Mouse (Mus musculus): ENCODE data around the gene Olfr1358. TPM values are rescaled to one million over a fixed set of nuclear protein-coding genes. Genes with fewer than 3 reads are reported as not detected.
"Not testable (repeated sequence)": the region's sequence is repeated elsewhere in the genome, so short reads cannot be mapped to it uniquely, and the experiment has no call there.

Olfr1358 gene
- total RNA-seq (2014; fragmentation: Nextera tagmentation) (not detected in 2 replicates), total RNA-seq (2017) (not detected in 2 replicates)

DNA sequence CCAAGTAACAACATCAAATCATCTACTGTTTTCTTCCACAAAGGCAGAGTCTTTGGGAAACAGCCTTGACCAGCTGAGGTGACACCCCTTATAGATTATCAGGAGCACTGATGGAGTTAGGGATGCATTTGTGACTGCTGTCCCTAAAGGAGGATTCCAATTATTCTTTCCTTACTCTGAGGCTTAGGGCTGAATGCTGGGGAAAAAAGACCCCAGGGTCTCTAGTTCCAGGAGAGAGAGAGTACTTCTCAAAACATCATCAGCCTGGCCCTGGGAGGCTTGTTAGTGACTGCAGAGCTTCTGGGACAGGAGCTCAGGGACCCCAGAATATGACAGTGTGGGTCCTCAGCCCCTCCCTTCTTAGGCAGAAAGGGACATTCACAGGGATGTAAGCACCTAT is at the start of gene Olfr1358:
Olfr1358 (plus strand) TSS at position 301 of the 400 bp plus-strand sequence.
- ATAC-seq (replicated peaks; ENCODE audit: low FRiP score, low TSS enrichment, poor library complexity, severe bottlenecking): no peak

DNA sequence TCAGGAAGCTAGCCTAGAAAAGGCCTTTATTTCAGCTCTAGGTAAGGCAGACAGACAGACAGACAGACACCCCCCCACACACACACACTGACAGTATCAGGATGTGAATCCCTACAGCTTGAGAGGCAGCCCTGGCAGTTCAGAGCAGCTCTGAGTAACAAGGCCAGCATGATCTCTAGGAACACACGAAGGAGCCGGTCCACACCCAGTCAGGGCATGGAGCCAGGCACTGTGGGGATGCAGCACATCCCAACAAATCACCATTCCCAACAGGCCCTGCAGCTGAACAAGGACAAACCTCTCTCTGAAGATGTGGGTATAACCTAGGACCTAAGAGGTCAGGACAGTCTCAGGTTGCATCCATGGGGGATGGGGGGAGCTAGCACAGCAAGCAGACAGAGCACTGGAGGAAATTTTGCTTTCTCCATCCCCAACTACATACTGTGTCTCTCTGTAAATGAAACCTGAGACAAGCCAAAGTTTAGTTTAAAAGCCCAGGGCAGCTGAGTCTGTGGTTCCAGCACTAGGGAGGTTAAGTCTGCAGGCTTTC is 49.4 kb upstream of the Olfr1358 start:
- no peak for ATAC-seq (replicated peaks; ENCODE audit: low FRiP score, low TSS enrichment, poor library complexity, severe bottlenecking)

DNA sequence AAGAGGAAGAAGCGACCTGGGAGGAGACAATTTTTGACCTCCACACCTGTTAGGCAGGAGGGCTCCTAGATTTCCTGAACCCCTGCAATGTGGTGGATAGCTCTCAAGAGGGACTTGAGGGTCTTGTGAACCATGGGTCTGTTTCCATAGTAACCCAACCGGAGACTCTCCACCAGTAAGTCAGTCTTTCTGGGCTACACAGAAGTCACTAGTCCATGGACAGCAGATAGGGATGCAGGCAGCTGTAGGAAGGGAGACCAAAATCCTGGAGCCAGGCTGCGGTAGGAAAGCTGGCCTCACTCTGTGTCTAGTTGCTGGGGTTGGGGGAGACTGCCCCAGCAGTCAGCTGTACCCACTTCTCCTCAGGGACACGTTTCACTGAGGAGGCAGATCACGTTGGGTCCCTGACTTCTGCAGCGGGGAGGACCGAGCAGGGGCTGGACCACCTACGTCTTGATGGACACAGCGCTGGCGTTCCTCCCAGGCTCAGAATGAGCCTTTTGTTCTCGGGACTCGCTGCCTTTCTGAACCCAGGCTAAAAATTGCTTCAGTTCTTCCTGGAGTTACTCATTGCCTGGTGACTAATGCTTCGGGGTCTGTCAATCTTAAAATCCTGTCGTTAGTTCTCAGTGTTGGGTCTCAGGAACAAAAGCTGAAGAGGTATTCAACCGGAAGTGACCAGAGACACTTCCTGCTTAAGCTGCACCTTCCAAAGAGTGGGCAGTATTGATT is 46.5 kb upstream of the Olfr1358 start:
- ATAC-seq (replicated peaks; ENCODE audit: low FRiP score, low TSS enrichment, poor library complexity, severe bottlenecking): no peak

DNA sequence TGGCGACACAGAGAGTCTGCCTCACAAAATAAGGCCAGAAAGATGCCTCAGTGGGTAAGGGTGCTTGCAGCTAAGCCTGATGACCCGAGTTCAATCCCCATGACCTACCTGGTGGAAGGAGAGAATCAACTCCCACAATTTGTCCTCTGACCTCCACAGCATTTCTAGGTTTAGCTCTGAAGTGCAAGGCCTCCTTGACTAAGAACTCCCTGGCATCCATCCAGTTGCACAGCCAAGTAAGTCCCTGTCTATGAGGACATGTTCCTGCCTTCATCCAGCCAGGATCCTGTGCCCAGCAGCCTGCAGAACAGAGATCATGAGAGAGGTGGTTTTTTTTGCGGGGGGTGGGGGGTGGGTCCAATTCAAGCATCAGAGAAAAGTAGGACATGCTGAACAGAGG is 45.2 kb upstream of the Olfr1358 start:
- no peak for ATAC-seq (replicated peaks; ENCODE audit: low FRiP score, low TSS enrichment, poor library complexity, severe bottlenecking)

DNA sequence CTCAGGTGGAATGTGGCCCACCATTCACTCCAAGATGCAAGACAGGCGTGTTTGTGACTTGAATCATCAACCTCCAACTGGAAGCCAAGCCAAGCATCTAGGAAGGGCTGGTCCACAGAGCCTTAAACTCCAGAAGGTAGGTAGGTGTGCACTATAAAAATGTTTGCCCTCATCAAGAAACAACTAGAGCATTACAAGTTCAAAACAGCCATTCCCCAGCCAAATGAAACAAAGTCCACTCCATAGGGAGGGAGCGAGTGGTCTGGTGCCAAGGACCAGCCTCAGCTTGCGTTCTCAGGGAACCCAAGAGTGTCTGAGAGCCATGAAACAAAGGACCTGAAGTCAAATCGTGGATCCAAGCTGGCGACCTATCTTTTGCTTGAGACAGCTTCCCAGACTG is 43.8 kb upstream of the Olfr1358 start:
- ATAC-seq (replicated peaks; ENCODE audit: low FRiP score, low TSS enrichment, poor library complexity, severe bottlenecking): no peak

DNA sequence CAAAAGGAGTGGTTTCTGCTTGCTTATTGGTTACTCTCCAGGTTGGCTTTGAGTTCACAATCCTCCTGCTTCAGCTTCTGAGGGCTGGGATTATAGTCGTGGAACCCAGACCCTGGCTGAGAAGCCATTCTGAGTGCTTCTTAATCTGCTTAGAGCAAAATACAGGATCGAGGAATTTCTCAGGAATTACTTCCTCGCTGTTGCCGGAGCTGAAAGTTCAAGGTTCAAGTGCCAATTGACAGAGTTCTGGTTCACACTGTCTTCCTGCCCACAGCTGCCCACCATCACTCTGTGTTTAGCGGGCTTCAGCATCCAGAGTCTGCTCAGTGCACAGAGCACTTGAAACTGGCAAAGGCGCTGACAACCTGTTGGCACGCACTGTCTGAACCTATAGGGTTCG is 42.5 kb upstream of the Olfr1358 start:
- no peak for ATAC-seq (replicated peaks; ENCODE audit: low FRiP score, low TSS enrichment, poor library complexity, severe bottlenecking)

DNA sequence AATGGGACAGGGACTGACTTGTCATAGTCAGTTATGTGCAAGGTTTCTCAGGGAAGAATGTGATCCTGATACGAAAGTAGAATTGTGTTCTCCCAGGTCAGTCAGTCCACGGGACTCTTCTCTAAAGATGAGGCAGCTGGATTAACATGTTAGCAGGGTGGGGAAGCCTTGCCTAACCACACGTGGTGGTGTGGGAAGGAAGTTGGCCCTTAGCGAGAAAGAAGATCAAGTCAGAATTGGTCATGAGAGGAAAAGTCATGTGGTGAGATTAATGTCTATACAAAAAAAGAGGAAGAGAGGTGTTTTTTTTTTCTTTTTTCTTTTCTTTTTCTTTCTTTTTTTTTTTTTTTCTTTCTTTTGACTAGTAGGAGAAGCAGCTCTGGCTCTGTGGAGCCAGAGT is 40.4 kb upstream of the Olfr1358 start:
- no peak for ATAC-seq (replicated peaks; ENCODE audit: low FRiP score, low TSS enrichment, poor library complexity, severe bottlenecking)

DNA sequence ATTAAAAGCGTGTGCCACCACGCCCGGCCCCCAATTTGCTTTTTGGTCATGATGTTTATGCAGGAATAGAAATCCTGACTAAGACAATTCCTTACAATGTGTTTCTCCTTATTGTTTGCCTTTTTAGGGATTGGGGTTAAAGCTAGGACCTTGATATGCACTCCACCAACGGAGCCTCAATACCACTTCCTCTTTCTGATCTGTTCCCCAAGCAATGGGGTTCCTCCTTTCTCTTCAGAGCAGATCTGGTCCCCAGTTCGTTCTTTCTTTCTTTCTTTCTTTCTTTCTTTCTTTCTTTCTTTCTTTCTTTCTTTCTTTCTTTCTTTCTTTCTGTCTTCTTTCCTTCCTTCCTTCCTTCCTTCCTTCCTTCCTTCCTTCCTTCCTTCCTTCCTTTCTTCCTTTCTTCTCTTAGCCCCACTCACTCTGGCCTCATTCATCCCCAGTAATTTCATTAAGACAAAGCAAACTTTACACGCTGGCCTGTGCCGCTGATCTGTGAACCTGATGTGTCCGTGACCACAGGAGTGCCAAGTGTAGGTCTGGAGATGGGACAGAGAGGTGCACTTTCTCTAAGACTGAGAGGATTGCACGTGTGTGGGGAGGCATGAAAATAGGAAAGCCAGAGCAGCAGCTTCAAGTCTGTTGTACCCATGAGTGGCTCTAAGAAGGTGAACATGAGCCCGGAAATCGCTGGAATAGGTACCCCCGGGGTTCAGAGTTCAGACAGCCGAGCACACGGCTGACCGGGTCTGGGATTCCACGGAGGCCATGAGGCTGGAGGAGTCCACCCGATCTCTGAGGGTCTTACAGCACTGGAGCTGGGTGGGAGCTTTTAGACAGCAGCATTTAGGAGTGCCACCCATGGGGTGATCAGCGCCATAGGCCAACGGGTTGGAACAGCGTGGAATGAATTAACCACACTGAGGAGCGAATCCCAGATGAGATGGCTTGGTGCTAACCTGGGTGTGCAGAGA is 36.0 kb upstream of the Olfr1358 start:
- peak; percentile 3; the same call in 1 of the 2 replicates for ATAC-seq (replicated peaks; ENCODE audit: low FRiP score, low TSS enrichment, poor library complexity, severe bottlenecking)

DNA sequence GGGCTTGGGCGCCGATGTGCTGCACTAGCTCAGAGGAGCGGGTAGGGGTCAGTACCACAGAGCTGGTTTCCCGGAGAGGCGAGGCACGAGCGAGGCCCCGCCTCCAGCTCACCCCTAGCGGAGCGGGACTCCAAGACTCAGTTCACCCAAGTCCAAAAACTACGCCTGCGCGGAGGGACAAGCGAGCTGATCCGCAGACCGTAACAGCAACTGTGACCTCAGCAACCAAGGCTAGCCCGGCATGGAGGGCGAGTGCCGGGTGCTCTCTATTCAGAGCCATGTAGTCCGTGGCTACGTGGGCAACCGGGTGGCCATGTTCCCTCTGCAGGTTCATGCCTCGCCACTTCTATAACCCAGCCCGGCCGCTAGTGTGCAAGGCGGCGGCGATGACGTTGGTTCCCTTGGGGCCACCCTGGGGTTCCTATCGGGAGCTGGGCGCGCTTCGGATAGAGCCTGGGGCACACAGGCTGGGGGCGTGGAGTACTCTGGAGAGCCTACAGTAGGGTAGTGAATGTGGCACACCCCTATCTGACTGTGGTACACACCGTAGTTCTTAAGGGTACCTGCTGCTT is 35.2 kb upstream of the Olfr1358 start:
- ATAC-seq (replicated peaks; ENCODE audit: low FRiP score, low TSS enrichment, poor library complexity, severe bottlenecking): peak; percentile 95

DNA sequence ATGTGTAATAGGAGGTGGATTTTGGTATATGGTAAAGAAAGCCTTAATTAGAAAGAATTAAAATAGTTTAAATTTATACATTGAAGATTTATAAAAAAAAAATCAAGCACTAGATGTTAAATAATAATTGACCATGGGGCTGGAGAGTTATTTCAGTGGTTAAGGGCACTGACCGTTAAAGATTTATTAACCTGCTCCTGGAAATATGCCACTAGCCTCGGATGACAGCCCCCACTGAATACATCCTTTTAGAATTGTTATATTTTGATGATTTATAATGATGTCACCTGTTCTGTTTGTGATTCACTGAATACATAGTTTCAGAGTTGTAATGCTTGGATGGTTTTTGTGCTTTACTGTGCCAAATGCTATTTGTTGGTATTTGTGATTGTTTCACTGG is 31.9 kb upstream of the Olfr1358 start:
- not testable (repeated sequence) for ATAC-seq (replicated peaks; ENCODE audit: low FRiP score, low TSS enrichment, poor library complexity, severe bottlenecking)

DNA sequence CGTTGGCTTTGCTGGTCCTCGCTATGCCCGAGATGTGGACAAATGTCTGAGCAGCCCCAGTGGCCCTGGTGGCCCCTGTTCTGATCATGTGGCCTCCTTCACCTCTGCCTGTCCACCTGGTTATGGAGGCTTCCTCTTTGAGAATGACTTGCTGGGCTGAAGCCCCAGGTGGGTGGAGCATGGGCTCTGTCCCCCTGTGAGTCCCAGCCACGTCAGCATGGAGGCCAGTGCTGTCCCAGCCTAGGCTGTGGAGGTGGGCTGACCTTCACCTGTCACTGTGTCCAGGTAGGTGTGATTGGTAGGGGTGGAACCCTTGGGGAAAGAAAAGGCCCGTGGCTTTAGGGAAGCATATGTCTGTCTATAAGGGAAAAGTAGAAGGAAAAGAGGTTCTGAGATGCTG is 30.4 kb upstream of the Olfr1358 start:
- ATAC-seq (replicated peaks; ENCODE audit: low FRiP score, low TSS enrichment, poor library complexity, severe bottlenecking): no peak

DNA sequence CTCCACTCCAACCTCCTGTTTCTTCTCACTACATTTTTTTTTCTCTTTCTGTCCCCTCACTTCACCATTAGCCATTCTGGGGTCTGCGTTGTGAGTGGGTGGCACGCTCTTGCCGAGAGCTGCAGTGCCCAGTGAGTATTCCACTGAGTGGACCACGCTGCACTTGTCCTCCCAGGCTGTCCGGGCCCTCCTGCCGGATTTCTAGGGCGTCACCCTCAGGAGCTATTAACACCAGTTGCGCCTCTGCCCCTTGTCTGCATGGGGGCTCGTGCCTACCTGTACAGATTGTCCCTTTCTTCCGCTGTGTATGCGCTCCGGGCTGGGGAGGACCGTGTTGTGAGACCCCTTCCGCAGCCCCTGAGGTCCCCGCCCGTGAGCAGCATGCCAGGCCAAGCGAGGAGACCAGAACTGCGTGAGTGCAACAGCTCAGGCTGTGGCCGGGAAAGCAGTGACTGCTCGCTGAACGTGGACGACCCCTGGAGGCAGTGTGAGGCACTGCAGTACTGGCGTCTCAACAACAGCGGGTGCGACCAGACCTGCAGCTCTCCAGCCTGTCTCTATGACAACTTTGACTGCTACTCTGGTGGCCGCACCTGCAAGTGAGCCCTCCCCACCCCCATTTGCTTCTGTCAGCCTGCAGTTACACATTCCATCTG is 29.7 kb upstream of the Olfr1358 start:
- ATAC-seq (replicated peaks; ENCODE audit: low FRiP score, low TSS enrichment, poor library complexity, severe bottlenecking): peak; percentile 95

DNA sequence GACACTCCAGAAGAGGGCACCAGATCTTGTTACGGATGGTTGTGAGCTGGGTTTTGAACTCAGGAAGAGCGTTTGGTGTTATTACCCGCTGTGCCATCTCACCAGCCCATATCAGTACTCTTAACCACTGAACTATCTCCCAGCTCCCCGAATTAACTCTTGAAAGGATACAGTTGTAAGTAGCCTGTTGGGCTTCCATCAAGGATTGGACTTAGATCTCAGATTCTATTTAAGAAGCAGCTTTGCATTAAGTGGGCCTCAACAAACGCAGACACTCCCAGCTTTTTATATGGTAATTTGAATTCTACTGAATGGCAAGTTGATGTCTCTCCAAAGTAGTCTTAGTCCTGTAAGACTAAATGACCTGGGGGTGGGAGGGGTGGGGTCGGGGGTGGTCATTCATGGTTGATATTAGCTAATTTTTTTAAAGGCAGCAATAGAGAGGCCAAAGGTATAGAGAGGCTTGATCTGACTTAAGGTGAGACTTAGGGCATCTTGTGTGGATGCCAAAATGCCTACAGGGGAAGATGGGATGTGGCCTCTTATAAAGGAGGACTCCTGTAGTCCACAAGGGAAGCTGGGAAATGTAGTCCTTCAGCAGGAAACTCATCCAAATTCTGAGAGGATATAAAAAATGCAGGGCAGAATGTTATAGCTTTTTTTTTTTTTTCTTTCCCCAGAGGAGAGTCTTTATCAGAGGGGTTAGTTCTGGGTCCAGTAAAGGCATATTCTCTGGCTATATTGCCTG is 14.1 kb upstream of the Olfr1358 start:
- no peak for ATAC-seq (replicated peaks; ENCODE audit: low FRiP score, low TSS enrichment, poor library complexity, severe bottlenecking)

DNA sequence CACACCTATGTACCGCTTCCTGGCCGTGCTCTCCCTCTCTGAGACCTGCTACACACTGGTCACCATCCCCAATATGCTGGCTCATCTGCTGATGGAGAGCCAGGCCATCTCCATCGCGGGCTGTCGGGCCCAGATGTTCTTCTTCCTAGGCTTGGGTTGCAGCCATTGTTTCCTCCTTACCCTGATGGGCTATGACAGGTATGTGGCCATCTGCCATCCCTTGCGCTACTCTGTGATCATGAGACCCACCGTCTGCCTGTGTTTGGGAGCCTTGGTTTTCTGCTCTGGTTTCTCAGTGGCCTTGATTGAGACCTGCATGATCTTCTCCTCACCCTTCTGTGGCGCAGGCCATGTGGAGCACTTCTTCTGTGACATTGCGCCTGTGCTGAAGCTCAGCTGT is 2.6 kb downstream of the Olfr1358 start:
- ATAC-seq (replicated peaks; ENCODE audit: low FRiP score, low TSS enrichment, poor library complexity, severe bottlenecking): 0 out of 2 replicates have a peak, but pooled peaks have one; percentile 39

DNA sequence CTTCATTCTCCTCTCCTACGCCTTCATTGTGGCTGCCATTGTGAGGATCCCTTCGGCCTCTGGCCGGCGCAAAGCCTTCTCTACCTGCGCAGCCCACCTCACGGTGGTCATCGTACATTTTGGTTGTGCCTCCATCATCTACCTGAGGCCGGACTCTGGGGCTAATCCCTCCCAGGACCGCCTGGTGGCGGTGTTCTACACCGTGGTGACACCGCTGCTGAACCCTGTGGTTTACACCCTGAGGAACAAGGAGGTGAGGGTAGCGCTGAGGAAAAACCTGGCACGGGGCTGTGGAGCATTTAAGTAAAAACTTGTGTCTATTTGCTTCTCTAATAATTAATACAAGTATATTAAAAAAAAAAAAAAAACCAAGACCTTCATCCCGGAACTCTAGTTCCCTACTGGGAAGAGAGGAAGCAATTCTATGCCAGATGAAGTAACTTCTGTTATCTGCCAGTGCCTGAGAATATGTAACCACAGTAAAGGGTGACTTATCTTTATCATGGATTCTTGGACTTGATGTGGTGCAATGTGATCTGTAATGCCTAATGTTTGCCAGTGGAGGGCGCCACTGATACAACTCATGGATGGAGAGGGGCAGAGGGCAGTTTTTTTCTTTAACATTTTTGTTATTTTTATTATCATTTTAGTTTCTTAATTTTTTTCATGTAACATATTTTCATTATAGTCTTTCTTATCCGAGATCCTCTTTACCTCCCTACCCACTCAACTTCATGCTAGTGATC is 3.2 kb downstream of the Olfr1358 start:
- peak; percentile 72 for ATAC-seq (replicated peaks; ENCODE audit: low FRiP score, low TSS enrichment, poor library complexity, severe bottlenecking)

DNA sequence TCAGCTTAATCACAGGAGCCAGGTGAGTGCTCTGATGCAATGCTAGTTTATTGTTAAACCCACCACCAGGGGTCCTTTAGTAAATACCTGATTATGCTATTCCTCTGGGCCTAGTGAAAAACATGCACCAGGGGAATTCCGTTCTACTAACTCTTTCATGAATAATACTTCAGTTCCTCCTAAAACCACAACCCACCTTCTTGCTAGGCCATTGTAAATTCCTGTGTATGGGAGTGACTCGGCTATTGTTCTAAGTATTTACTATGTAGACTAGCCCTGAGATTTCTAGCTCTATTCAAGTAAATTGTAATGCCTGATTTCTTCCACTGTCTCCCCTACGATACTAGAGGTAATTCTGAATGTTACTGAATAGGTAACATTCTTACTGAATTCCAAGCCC is 7.8 kb downstream of the Olfr1358 start:
- not testable (repeated sequence) for ATAC-seq (replicated peaks; ENCODE audit: low FRiP score, low TSS enrichment, poor library complexity, severe bottlenecking)

DNA sequence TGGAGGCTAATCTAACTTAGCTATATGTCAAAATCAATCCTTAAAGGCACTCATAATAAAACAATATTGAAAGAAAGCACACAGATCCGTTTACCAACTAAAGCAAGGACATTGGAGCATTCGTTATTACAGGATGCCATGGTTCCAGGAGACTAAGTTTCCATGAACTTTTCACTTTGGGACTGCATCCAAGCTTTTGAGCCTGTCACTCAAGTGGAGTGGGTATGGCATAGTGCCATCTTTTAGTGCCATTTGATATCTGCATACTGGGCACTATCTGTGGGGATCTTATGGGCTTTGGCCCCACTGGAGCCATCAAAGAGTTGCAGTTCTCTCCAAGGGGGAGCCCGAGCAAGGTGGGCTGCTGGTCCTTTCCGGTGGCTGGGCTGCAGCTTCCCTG is 8.3 kb downstream of the Olfr1358 start:
- ATAC-seq (replicated peaks; ENCODE audit: low FRiP score, low TSS enrichment, poor library complexity, severe bottlenecking): no peak

DNA sequence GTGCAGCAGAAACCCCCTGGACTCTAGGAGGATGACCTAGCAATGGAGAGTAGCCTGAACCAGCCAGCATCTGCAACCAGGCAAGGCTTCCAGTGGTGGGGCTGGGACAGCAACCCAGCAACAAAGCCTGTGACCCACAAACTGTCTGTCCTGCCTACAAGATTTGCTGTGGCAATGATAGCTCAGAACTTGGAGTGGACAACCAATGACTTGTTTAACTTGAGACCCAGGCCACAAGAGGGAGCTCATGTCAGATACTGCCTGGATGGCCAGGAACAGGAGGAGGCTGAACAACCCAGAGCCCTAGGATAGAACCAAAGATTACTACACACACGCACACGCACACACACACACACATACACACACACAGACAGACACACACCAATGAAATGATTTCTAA is 23.7 kb downstream of the Olfr1358 start:
- 0 out of 2 replicates have a peak, but pooled peaks have one; percentile 41 for ATAC-seq (replicated peaks; ENCODE audit: low FRiP score, low TSS enrichment, poor library complexity, severe bottlenecking)

Data from megakaryocyte-erythroid progenitor cell, adult 5-6 weeks (primary cell).